Mouse (Mus musculus) brain, embryonic 18.5 days (tissue): ENCODE measurements at regions not wholly inside any gene's neighbourhood (a gene's known extent, or its start where the extent isn't known, plus 50 kb on each side); places are given as distances from the start of the nearest gene placed in this dataset.

Source experiments
- DNase-seq: peaks from one replicate; pipeline ENCODE4 v3.0.0-alpha.2; 2012; ENCODE audit warnings: low read depth, low spot score

DNA sequence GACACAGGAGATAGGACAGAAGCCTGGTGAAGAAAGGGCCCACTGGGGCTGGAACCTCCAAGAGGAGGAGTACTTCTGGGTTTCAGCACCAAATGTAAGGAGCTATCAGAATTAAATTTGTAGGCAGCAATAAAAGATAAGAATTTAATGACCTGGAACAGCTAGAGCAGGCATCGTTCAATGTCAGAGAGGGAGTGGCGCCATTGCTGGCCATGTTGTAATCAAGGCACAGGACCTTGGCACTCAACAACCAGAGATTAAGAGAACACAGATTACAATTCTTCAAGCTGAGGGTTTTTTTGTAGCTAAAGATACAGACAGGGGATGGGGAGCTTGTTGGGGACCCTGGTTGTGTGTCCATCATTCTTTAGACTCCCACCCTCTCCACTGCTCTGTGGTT lies 101.0 kb upstream of the Dio3 start:
- no peak for DNase-seq

- DNase-seq = no peak
These were observed 95.4 kb upstream of the Dio3 start for GRCm38 (mm10) chr12:110183473-110183872.

- DNase-seq = no peak
These were observed 93.5 kb upstream of the Dio3 start for GRCm38 (mm10) chr12:110185399-110185798.

GRCm38 (mm10) chr12:110186381-110186780 lies 92.5 kb upstream of the Dio3 start:
- no peak for DNase-seq

- DNase-seq = no peak
These were observed 92.0 kb upstream of the Dio3 start for GRCm38 (mm10) chr12:110186911-110187245.

GRCm38 (mm10) chr12:110187246-110188135 lies 91.4 kb upstream of the Dio3 start:
- DNase-seq = no peak

DNA sequence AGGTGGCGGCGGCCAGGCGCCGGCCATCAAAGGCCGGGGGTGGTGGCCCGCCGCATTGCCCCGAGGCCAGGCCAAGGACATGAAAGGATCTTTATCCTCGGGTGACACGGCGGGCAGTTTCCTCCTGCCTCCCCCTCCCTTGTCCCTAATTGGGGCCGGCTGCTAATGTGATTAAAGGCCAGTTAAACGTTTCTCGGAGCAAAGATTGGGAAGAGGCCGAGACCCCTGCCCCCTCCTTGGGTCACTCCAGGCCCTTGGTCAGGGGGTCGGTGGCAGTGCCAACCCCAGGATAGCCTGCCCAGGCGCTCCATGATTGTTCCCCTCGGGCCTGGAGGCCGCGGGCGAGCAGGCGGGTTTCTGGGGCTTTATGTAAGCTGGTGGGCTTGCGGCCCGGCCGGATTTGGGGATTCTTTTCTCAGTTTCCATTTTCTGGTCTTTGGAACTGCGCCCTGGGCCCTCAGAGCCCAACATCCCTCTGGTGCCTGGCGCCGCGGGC lies 90.7 kb upstream of the Dio3 start:
- no peak for DNase-seq

DNA sequence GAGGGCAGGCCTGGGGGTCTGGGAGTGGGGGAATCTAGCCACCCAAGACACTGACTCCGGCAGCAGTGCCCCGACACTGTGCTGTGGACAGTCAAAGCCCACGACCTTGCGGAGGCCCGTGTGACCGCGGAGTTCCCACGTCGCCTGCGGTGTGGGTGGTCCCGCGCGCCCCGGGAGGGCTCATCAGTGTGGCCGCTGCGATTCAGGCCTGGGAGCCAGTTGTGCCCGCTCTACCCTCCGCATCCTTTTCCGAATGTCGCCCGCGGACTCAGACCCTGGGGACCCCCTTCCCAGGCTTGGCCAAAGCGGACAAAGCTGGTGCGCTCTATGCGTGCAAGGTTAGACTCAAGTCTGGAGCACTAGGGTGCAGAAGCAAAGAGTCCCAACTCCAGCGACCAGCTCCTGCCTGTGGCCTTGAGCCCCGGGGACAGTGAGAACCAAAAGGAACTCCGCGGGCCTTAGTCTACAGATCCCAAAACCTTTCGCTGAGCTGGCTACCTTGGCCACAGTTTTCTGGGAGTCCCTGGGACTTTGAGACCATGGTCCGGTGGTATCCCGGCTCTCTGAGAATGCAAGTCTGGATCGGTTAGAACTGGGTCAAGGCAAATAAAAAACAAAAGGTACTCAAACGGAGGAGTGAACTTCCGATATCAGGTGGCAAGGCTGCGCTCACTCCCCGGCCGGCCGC lies 90.1 kb upstream of the Dio3 start:
- no peak for DNase-seq

DNA sequence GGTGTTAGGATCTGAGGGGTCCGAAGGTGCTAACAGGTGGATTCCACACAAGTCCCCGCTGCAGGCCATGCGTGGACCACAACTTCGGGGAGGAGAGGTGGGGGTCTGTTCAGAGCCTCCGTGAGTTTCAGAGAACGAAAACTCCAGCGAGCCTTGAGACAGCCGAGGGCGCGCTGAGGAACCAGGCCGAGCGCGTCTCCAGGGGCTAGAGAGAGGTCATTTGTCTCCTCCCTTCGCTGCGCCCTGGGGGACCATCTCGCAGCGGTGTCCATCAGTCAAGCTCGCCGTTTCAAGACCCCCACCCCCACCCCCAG lies 89.6 kb upstream of the Dio3 start:
- DNase-seq = no peak

- no peak for DNase-seq
These were observed 86.7 kb upstream of the Dio3 start for GRCm38 (mm10) chr12:110192186-110192585.

- DNase-seq = no peak
These were observed 81.5 kb upstream of the Dio3 start for GRCm38 (mm10) chr12:110197366-110197765.

- no peak for DNase-seq
These were observed 78.4 kb upstream of the Dio3 start for GRCm38 (mm10) chr12:110200471-110200870.

DNA sequence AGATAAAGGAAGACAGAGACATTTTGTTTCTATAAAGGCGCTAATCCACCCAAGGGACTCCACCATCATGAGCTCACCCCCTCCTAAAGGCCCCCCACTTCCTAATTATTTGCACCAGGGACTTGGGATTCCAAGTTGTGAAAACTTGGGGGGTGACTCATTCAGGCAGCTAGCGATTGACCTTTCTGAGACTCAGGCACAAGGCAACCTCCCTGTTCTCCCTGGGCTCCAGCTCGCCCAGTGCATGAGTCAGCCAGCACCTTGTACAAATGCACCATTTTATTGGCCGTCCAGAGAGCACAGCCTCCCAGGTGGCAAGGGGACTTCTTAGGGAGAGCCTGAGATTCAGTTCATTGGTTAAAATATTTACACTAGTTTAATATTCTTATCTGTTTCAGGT lies 78.0 kb upstream of the Dio3 start:
- DNase-seq = no peak

GRCm38 (mm10) chr12:110203271-110204014 lies 75.4 kb upstream of the Dio3 start:
- DNase-seq = no peak

DNA sequence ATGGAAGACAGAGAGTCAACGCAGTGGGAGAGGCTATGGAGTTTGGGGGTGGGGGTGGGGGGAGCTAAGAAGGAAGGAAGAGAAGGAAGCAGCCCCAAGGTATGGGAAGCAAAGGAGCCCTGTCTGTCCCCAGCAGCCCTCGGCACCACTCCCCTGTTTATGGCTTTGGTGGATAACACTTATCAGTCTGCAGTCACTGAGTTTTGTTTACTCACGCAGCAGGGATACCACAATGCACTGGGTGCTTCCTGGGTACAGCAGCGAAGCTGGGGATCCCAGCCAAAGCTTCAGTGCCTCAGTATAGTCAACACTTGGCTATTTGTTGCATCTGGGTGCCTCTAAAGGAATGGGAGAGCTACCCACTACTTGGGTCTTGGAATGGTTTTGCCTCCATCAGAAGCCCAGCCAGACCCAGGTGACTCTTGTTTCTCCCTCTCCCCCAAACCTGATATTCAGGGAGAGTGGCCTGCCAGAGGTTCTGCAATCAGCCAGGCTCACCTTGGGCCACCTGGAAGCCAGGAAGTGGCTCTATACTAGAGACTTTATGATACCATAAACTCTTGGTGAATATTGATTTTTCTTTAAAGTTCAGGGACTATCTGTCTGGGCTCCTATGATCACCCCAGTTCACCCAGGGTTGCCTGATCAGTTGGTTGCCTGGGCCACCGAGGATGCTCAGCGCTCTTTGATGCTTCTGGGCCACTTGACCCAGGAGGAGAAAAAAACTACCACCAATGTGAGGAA lies 74.5 kb upstream of the Dio3 start:
- no peak for DNase-seq

DNA sequence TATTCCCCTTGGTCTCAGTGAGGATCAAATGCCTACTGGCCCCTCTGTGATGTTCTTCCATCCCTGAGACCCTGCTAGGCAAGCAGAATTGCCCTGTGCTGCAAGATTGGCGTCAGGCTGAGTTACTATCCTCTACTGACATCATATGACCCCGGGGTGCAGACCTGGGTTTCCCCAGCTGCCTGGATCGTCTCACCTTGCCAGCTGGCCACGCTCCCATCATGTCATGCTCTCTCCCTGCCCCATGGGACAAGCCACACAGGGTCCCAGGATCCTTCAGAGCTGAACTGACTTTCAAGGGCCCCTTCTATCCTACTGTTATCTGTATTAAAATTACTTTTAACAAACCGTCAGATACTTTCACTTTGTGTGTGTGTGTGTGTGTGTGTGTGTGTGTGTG lies 72.6 kb upstream of the Dio3 start:
- no peak for DNase-seq

GRCm38 (mm10) chr12:110206812-110207211 lies 72.1 kb upstream of the Dio3 start:
- DNase-seq = no peak

DNA sequence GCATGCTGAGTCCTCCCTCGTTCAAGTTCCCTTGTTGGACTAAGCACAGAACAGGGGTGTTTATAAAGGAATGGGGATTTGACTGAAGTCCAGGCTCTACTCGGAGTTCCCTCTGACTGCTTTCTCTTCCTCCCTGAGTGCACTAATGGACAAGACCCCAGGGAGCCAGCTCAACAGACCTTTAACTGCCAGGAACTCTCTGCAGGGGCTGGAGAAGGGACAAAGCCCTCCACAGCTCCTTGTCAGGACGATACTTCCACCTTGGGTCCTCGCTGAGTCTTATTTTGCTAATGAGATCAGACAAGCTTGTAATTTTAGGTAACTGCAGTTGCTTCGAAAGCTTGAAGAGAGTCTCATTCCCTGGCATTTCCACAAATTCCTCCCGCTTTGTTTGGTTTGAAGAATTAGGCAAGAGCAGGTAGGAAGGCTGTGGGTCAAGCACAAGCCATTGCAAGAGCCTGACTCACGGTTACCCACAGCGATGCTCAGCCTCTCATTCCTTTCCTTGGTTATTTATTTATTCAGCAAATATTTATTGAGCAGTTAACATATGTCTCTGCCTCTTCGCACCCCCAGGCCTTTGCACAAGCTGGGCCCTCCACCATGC lies 71.5 kb upstream of the Dio3 start:
- no peak for DNase-seq

DNA sequence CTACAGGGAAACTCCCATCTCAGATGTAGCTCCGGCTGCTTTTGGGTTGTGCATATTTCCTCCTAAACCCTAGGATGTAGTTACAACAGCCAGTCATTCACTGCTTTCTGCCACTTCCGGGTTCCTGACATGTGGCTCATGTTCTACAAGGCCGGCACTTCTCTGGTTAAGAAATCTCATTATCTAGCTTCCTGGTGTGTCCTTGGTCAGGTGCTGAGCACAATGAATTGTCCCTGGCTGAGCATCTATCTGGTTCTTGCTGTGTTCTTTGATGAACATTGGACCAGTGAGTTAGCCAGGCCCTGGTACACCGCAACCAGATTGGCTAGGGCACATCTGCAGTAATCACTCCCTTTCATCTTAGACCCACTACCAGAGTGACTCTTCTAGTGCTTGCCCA lies 66.2 kb upstream of the Dio3 start:
- DNase-seq = no peak

DNA sequence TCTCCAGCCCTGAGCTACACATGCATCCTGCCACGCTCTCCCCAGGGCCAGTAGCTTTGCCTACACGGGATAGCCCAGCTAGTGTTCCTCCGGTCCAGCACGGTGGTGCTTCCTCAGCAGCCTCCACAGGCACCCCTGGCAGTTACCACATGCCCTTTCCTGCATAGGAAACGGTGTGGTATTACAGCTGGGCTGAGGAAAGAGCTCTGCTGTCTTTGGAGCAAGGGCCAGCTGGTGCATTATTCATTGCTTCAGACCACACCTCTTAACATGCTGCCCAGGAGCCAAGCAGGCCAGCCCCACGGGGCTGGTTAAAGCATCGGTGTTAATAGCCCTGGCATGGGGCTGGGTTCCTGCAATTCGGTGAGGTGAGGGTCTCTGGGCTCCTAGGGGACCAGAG lies 64.0 kb upstream of the Dio3 start:
- no peak for DNase-seq

DNA sequence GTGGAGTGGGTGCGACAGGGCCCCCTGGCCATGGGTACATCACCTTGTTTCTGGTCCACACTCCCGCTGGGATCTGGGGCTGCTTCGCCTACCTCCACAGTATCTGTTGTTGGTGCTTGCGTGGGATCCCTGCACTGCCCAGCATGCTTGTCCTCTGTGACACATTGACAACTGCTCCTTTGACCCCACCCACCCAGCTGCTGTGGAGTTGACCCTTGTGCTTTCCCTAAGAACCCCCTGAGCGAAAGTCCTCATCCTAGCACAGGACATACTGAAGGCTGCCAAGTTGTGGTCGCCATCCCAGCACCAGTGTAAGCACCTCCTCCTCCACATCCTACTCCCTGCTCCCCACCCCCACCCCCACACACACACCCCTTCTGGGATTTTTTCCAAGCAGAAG lies 63.6 kb upstream of the Dio3 start:
- no peak for DNase-seq
